Mouse (Mus musculus) olfactory bulb, adult 2 months (tissue): ENCODE results near the gene C1qtnf5.

ENCODE experiments used
- CTCF ChIP-seq: fragments of 200-500 bp; IDR thresholded peaks from 2 replicates; pipeline ENCODE4 v1.5.1; 2012; ENCODE audit warnings: low read depth, mild to moderate bottlenecking, low read length, moderate library complexity; ENCODE audit not compliant: insufficient read depth
- POLR2A ChIP-seq: fragments of 200-500 bp; IDR thresholded peaks from 2 replicates; pipeline ENCODE4 v1.6.1; 2012; ENCODE audit warnings: mild to moderate bottlenecking, low read depth, low read length, moderate library complexity; ENCODE audit not compliant: insufficient read depth

DNA sequence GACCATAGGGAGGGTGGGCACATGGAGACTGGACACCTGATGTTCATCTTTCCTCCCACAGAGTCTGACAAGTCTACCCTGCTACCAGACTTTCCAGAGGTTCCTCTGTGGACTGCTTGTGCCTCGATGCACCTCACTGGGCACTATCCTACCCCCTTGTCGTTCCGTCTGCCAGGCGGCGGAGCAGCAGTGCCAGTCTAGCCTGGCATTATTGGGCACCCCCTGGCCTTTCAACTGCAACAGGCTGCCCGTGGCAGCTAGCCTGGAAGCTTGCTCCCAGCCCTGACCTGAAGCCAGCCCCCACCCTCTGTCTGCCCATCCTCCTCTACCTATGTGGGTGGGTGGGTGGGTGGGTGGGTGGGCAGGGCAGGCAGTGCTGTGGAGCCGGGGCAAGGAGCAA, 863 bp upstream of the C1qtnf5 start:
- TF ChIP-seq POLR2A (no peak), CTCF (no peak)
